Mouse (Mus musculus) adrenal gland, postnatal 25 days (tissue): ENCODE results near the gene Pgls. TPM values are rescaled to one million over a fixed set of nuclear protein-coding genes. Genes with fewer than 3 reads are reported as not detected.

Source experiments
- DNase-seq: peaks from one replicate; pipeline ENCODE4 v3.0.0; 2021; ENCODE audit warnings: mixed read lengths
- total RNA-seq: library from RNA; stranded (reverse); gene quantifications from 2 replicates; pipeline ENCODE4 v1.2.3, GENCODE M21; 2021

Gene Pgls
- total RNA-seq, 1 experiment from 2014 or later: 153 TPM

DNA sequence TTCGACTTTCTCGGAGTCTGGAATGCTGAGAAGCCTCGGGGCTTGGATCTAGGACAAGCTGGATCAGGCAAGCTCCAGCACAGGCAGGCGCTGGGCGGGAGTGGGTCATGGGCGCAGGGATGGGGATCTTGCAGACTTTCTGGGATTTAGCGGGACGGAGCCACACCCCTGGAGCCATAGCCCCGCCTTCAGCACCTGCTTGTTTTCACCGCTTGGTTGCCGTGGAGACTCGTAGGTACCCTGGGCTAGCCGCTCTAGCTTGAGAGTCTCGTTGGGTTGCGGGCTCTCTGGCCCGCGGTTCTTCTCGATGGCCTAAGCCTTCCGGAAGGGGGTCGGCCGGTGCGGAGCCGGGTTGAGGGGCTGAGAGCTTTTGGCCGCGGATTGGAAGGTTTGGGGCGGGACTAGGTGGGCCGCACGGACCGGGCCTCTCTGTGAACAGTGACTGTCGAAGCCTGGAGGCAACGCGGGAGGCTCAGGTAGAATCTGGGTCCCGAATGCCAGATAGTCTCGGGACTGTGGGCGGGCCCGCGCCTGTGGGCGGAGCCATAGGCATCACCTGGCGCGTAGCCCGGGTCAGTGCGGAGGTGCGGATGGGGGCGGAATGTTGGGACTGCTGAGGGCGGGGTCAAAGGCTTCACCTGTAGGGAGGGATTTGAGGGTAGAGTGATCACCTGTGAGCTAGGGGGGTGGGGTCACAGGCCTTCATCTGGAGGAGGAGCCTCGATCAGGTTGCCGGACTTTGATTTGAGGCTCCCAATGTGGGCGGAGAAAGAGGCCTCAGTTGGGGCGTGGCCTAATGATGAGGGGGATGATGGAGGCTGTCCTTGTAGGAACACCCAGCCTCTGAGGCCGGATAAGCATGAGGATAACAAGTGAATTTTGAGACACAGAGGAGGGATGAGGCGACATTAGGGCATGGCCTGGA is 22.3 kb upstream of the Pgls start:
- peak; percentile 79 for DNase-seq

DNA sequence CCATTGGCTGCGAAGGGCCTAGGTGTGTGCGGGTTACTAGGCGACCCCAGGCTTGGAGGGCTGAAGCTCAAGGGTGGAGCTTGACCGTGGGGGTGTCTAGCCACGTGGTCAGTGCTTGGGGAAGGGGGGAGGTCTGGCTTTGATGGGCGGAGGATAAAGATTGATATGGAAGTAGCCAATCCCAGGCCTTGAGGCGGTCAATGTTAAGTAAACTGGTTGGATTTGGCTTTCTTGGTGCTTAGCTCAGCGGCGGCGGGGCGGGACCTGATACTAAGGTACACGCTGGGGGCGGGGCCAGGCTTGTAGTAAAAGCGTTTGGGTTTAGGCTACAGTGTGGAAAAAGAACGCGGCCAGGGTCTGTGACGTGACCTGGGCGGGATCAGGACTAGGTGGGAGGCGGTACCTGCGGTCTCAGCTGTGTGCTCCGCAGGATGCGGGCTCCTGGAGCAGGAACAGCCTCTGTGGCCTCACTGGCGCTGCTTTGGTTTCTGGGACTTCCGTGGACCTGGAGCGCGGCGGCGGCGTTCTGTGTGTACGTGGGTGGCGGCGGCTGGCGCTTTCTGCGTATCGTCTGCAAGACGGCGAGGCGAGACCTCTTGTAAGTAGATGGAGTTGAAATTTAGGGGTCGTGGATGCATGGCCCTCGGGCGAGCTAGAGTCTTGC is 21.6 kb upstream of the Pgls start:
- peak; percentile 95 for DNase-seq

DNA sequence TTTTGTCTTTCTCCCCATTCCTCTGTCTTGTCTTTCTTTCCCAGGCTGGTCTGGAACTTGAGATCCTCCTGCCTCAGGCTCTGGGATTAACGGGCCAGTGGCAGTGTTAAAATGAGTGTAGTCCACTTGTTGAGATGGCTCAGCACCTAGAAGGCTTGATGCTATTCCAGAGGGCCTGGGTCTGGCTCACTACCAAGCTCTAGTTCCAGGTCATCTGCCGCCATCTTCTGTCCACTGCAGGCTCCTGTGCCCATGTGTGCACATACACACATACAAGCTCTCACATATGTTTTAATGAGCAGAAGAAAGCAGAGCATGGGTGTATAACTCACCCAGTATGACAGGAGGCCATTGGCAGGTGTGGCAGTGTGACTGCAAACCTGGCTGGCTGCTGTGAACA is 19.9 kb upstream of the Pgls start:
- DNase-seq: no peak

DNA sequence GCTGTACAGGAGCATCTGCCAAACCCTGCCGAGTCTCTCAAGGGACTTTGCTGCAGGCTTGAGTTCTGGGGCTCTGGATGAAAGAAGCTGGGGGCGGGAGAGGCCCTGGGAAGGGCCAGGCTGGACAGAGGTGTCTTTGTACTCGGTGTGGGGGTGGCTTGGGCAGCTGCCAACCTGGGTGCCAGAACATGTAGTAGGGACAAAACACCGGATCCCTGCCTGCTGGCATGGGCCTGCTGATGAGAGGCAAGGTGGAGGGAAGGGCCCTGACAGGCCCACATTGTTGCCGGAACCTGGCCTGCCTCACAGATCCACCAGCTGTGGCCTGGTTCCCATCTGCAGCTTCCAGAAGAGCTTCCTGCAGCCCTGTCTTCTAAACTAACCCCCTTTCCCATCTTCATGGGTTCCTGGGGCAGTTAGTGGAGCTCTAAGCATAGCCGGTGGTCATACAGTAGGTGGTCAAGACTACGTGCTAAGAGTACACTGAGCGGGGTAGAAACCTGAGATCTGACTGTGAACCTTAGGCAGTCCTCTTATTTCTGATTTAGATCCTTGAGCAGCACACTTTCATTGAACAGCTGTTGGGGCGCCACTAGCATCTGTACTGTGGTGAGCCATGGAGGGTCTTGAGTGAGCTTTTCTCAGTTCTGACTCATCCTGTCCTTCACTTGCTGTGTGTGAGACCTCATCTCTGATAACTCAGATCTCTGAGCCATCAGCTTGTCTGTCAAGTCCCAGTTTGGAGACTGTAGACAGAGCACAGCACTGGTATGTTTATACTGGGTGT is 18.9 kb upstream of the Pgls start:
- DNase-seq: peak; percentile 70

DNA sequence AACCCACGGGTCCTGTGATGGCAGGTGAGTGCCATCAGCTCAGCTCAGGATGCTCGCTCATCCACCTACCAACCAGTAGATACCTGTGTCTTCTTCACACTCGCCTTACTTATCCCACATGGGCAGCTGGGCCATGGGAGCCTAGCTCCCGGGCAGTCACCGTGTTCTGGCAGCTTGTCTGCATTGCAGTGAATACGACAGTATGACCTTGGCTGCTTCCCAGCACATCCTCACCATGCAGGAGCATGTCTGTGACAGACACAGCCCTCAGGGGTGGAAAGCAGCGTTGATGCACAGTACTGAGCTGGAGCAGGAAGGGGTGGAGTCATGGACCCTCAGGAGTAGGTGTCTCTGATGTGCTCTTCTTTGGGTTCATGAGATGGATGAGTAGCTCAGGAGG is 17.6 kb upstream of the Pgls start:
- DNase-seq: peak; percentile 64

DNA sequence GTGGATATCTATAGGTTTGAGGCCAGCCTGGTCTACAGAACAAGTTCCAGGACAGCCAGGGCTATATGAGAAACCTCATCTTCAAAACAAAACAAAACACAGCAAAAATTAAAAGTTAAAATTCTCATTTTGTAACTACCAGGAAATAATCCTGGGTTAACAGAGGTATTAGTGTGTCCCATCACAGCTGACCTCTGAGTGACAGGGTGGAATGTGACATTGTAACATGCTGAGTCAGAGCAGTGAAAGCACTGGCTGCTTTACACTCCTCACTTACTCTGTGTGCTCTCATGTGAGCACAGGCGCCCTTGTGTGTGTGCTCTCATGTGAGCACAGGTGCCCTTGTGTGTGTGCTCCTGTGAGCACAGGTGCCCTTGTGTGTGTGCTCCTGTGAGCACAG is 17.0 kb upstream of the Pgls start:
- no peak for DNase-seq

DNA sequence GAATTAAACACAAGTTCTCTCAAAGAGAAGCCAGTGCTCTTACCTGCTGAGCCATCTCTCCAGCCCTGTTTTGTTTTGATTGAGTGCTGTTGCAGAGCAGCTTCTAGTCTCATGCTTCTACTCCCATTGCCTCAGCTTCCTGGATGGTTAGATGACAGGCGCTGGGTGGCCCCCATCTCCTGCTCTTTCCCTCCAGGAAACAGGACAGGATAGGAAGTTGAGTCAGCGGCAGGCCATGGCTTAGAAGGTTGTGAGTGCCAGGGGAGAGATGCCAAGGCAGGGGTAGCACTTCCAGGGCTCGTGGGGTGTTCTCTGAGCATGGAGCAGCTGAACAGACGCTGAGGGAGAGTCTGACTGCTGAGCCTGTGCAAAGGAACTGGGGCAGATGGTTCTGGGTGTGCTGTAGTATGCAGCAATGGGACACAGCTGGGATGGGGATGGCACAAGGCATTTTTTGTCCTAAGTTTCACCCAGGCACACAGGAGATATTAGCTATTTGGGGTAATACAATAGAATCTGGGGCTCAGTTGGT is 14.1 kb upstream of the Pgls start:
- no peak for DNase-seq

DNA sequence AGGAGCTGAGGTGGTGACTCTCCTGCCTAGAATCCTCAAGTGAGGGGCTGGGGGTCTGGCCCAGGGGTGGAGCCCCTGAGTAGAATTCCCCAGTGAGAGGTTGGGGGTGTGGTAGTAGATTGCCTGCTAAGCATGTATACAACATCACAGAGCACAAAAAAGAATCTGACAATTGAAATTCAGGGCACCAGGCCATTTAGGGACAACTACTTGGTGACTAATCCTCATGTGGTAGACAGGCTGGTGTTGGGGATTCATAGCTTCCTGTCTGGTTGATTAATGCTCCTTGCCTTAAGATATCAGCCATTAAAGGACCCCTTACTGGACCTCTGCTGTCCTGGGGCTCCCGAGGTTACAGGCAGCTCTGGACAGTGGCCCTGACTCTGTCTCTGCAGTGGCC is 13.0 kb upstream of the Pgls start:
- DNase-seq: no peak

DNA sequence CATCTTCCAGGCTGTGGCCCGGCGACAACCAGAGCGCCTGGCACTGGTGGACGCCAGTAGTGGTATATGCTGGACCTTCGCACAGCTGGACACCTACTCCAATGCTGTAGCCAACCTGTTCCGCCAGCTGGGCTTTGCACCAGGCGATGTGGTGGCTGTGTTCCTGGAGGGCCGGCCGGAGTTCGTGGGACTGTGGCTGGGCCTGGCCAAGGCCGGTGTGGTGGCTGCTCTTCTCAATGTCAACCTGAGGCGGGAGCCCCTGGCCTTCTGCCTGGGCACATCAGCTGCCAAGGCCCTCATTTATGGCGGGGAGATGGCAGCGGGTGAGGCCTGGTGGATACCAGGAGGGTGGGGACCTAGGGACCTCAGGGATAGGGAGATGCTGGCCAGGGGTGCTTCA is 12.5 kb upstream of the Pgls start:
- DNase-seq: peak; percentile 74

DNA sequence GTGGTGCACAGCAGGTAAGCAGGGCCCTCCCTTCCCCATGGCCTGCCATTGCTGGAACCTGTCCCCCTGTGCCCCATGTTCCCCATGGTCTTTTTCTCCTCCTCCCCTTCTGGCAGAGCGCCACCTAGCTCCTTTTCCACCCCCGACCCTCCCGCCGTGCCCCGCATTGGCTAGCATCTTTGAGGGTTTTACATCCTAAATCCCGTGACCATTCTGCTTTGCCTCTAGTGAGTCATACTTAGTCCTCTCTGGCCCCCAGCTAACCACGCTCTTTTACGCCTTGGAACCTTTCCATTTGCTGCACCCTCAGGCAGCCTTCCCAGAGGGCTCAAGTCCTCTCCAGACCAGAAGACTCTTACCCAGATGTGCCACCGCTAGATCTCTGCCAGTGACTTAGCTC is 11.8 kb upstream of the Pgls start:
- DNase-seq: no peak

DNA sequence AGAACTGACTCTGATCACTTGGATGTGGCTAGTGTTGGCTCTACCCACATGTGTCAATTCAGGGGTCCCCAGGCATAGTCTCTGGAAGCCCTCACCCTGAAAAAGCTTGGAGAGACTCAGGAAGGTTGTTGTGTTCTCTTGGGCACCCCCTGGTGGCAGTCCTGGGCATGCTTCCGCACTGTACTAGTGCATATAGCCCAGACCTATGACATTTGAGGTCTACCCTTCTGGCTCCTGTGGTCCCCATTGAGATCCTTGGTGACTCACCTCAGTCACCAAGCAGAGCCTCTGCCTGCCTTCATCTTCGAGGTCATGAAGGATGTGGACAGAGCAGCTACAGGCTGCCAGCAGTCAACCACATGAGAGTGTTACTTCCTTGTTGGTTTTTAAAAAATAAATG is 5.1 kb upstream of the Pgls start:
- DNase-seq: peak; percentile 69

DNA sequence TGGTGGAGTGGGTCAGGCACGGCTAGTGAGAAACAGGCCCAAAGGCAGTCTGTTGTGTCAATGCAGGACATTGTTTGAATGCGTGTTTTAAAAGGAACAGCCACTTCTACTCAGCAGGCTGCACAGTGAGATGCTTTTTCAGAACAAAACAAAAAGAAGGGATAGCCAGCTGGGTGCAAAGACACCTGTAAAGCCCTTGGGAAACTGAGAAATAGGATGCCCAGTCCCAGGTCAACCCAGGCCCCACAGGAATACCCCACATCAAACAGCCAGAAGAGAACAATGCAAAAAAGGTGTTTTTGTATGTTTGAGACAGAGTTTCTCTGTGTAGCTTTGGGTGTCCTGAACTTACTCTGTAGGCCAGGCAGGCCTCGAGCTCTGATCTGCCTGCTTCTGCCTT is 3.2 kb upstream of the Pgls start:
- DNase-seq: no peak

DNA sequence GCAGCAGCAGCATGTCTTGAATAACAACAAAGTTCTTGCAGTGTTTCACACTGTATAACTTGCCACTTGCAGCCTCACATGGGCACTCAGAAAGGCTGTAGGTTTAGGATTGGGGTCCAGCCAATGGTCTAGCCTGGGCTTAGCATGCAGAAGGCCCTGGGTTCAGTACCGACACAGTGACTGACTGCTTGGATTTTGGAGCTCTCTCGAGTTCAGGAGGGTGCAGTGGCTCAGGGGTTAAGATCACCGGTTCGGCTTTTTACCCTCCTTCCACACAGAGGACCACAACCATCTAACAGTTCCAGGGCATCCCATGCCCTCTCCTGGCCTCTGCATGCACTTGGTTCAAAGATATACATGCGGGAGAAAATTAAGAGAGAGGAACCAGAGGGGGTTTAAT is 959 bp upstream of the Pgls start:
- no peak for DNase-seq

DNA sequence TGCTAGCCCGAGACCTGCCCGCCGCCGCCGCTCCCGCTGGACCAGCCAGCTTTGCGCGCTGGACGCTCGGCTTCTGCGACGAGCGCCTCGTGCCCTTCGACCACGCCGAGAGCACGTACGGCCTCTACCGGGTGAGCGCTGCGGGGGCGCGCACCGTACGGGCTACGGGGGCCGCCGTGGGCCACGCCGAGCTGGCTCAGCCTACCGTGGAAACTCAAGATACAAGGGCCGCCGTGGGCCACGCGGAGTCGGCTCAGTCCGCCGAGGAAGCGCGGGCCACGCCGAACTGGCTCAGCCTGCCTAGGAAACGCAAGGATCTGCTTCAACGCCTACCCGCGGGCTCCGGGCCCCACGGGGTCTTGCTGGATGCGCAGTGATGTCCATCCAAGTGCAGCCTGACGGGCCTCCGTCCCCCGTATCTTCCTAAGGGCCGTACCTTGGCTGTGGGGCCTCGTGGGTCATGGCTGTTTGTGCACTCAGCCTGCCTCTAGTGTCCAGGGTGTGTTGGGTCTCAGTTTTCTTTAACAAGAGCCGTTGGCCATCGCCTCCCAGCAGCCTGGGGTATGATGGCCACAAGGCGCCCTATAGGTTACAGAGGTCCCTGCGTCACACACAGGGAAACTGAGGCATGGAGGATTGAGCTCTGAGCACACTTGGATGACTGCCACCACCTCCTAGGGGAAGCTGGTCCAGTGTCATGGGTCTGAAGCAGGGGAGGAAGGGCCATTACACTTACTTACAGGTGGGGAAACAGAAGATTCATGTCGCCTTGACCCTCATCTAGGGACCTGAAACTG is 596 bp downstream of the Pgls start:
- DNase-seq: peak; percentile 79

DNA sequence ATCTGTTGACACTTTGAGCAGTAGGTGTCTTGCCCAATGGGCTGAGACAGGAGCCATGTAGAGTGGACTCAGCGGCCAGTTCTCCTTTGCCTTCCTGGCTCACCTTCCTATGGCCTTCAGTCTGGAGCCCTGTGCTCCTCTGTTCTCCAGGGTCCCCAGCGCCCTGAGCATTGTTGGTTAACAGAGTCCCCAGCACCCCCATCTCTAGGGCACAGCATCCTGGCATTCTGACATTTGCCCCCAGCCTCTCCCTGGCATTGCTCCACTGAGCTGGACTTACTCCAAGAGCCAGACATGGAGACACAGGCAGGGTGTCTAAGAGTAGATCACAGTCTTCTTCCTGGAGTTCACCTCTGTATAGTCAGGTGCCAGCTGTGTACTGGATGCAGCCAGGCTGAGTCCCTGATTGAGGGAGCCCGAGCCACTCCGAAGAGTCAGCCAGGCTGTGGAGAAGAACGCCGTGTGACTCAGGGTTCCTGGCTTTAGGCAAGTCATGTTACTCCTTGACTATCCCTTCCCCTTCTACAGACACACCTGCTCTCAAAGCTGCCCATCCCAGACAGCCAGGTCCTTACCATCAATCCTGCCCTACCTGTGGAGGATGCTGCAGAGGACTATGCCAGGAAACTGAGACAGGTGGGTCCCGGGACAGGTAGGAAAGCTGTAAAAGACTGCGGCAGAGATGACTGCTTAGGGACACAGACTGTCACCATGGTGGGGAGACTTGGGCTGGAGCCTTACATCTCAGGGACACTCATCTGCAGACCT is 1.8 kb downstream of the Pgls start:
- no peak for DNase-seq

DNA sequence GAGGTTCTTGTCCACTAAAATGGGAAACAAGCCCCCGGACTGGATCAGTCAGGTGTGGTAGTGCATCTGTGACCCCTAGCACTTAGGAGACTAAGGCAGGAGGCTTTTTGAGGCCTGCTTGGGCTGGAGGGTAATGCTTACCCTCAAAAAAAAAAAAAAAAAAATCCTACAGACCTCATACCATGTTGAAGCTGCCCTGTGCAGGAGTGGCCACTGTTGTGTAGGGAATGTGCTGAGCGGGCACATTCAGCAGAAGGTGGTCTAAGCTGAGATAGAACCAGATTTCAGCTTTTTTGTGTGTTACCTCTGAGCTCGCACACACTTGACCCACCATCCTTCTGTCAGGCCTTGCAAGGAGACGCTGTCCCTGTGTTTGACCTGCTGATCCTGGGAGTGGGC is 2.3 kb downstream of the Pgls start:
- DNase-seq: no peak

DNA sequence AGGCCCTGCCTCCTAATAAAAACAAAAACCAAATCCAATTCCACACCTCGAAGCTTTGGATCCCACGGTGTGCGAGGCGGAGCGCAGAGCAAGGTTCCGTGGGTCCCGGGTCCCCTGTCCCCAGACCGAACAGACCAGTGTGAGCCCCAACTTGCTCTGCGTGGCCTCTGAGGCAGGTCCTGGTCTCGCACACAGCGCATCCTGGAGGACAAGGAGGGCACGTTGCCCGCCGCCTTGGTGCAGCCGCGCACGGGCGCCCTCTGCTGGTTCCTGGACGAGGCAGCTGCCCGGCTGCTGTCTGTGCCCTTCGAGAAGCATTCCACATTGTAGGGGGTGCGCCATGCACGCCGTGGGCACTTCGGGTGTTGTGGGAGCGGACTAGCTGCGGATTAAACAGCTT is 3.9 kb downstream of the Pgls start:
- DNase-seq: peak; percentile 95

DNA sequence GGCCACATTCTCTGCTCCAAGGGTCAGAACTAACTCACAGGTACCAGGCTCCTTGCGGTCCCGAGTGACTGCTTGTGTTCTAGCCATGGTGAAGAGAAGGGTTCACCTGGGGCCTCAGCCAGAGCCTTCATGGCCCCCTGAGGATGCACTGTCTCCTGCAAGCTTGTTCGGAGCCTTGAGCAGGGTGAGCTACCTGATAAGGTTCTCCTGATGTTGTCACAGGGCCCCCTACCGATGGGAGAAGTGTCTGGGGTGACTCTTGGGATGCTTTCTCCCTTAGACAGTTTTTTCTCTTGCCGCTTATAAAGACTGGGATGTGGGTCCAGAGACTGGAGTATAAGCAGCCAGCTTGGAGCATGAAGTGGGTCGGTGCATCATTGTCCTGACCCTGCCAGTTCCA is 4.4 kb downstream of the Pgls start:
- no peak for DNase-seq

DNA sequence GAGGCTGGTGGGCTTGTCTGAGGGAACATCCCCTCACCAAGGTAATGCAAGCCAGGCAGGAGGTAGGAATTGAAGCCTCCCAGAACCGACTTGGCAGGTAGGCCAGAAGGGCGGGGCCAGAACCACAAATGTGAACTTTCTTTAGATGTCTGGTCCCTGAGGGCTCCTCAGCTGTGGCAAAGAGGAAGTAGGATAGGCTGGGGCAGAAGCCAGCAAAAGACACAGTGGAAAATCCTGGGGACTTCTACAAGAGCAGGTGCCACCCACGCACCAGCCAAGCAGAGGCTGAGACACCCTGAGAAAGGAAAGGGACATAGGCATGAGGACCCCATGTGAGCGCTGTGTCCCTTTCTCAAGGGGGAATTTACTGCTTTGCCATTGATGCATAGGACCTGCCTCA is 4.8 kb downstream of the Pgls start:
- no peak for DNase-seq

DNA sequence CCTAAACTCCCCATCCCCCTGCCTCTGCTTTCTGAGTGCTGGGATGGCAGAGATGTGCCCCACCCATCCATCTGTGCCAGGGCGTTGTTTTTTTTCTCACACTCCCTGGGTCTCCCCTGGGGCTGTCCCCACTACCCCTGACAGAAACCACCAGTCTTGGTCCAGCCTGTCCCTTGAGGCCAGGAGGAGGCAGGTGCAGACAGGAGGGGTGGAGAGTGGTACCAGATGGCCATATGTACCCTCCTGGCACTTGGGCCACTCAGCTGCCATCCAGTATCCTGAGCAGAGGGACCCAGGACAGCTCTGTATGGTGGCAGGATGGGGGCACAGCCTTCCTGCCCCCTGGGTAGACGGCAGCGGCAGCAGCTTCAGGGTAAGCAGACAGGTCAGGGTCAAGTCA is 5.5 kb downstream of the Pgls start, which contains the start of gene Fam129c:
Gene Fam129c (plus strand): TSS at position 198 of the 400 bp plus-strand sequence.
- DNase-seq: no peak

DNA sequence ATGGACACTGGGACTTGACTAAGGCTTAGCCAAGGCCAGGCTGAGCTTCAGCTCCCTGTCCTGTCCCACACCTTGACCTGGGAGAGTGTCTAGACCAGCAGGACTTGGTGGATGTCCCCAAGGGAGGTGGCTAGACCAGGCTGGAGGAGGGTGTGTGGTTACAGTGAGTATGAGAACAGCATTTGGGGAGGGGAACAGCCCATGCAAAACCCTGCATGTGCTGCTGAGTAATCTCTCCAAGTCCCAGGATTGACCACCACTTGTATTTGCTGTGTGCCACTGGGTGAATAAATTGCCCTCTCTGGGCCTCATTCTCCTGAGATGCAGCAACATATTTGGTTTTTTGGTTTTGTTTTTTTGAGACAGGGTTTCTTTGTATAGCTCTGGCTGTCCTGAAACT is 6.4 kb downstream of the Pgls start:
- no peak for DNase-seq
